Mouse (Mus musculus) midbrain, postnatal 0 days (tissue): ENCODE results near the gene Syde2. TPM values are rescaled to one million over a fixed set of nuclear protein-coding genes. Genes with fewer than 3 reads are reported as not detected.

ENCODE experiments used
- ATAC-seq: fragments of 200-750 bp; cut with Nextera tagmentation; 2 replicates; pipeline ENCODE4 v1.8.0; 2017; ENCODE audit warnings: moderate number of reproducible peaks, mild to moderate bottlenecking, moderate TSS enrichment, moderate library complexity; ENCODE audit not compliant: low FRiP score
- DNase-seq: peaks from one replicate; pipeline ENCODE4 v3.0.0-alpha.2; 2015; ENCODE audit warnings: low spot score
- H3K27ac ChIP-seq: fragments of 300-500 bp; sonication (generic); 2 replicates; pipeline ENCODE4 v1.5.1; 2014; ENCODE audit warnings: low read depth, mild to moderate bottlenecking, low read length, mixed read lengths
- H3K27me3 ChIP-seq: fragments of 300-500 bp; sonication (generic); 2 replicates; pipeline ENCODE4 v1.6.1; 2014; ENCODE audit warnings: low read length, control low read depth, mixed read lengths; ENCODE audit not compliant: insufficient read depth
- H3K36me3 ChIP-seq: fragments of 300-500 bp; sonication (generic); 2 replicates; pipeline ENCODE4 v1.6.1; 2014; ENCODE audit warnings: low read length, control low read depth, mixed read lengths; ENCODE audit not compliant: insufficient read depth
- H3K4me1 ChIP-seq: fragments of 300-500 bp; sonication (generic); 2 replicates; pipeline ENCODE4 v1.6.1; 2014; ENCODE audit warnings: mild to moderate bottlenecking, control low read depth, antibody characterized with exemption, low read length, mixed read lengths; ENCODE audit not compliant: insufficient read depth
- H3K4me2 ChIP-seq: fragments of 300-500 bp; sonication (generic); 2 replicates; pipeline ENCODE4 v1.6.1; 2014; ENCODE audit warnings: low read depth, mild to moderate bottlenecking, low read length, mixed read lengths; ENCODE audit not compliant: poor library complexity, severe bottlenecking
- H3K4me3 ChIP-seq: fragments of 300-500 bp; sonication (generic); 2 replicates; pipeline ENCODE4 v1.5.1; 2014; ENCODE audit warnings: low read depth, mild to moderate bottlenecking, low read length, moderate library complexity
- H3K9ac ChIP-seq: fragments of 300-500 bp; sonication (generic); replicated peaks from 2 replicates; pipeline ENCODE4 v1.6.1; 2014; ENCODE audit warnings: mild to moderate bottlenecking, low read length, moderate library complexity, mixed read lengths; ENCODE audit not compliant: poor library complexity, severe bottlenecking
- H3K9me3 ChIP-seq: fragments of 300-500 bp; sonication (generic); 2 replicates; pipeline ENCODE4 v1.6.1; 2016; ENCODE audit warnings: low read length, control low read depth
- CTCF ChIP-seq: IDR thresholded peaks from 2 replicates; pipeline ENCODE4 v1.5.1; 2016; ENCODE audit warnings: antibody characterized with exemption, mild to moderate bottlenecking
- WGBS: fragments of 180-500 bp; shearing (Covaris S2); extraction: QIAGEN DNeasy Blood & Tissue Kit; methylation state at CpG from one replicate; pipeline ENCODE4 v1.1.7; 2014; 5-methylcytosine and 5-hydroxymethylcytosine counted together
- polyA plus RNA-seq: library from polyadenylated mRNA; unstranded; fragments of >200 nt; fragmentation: Nextera tagmentation; extraction: Ambion mirVana; gene quantifications from 2 replicates; pipeline ENCODE4 v1.2.1, GENCODE M21; 2015
- total RNA-seq: library from RNA; depleted of rRNA; stranded (reverse); fragments of >200 nt; gene quantifications from 2 replicates; pipeline ENCODE4 v1.2.3, GENCODE M21; 2014

Gene Syde2
- total and polyA plus RNA-seq, 2 experiments from 2014 or later = 0.32 to 4.2 TPM

DNA sequence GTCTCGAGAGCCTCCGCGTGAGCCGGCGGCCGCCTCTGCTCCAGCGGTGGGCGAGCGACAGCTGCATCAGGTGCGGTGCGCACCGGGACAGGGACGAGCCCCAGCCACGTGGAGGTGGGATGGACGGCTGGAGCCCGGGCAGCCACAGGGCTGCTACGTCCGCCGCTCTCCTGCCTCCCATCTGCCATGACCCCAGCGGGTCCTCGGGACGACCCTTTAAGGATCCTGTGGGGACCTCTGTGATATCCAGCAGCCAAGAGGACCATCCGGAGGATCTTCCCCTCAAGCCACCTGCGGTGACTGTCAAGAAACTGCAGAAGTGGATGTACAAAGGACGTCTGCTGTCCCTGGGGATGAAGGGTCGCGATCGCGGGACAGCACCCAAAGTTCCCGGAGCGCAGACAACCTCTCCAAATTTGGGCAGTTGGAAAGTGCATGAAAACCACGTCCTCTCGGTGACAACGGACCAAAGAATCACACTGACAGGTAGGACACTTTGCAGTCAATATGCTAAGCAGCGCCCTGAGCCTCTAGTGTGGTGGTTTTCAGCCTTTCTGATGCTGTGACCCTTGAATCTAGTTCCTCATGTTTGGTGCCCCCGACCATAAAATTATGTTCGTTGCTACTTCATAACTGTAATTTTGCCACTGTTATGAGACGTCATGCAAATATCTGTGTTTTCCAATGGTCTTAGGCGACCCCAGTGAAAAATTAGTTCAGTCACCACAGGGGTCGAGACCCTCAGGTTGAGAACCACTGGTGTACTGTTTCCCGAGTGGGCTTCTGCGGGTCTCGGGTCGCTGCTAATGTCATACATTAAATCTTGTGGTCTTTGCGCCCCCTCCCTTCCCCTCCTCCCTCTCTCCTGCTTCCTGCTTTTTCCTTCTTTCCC lies 1.3 kb downstream of the Syde2 start:
- H3K27me3 ChIP-seq = peaks cover 14% of the 10 kb centered on the region
- H3K4me2 ChIP-seq = peak overlapping the region; percentile 69
- no peaks in the 10 kb centered on the region for H3K36me3 ChIP-seq
- ATAC-seq (no peak), DNase-seq (no peak)
- no peaks in the 10 kb centered on the region for H3K4me1 ChIP-seq
- H3K9ac ChIP-seq = peak overlapping the region; percentile 65
- no peaks in the 10 kb centered on the region for H3K9me3 ChIP-seq
- H3K4me3 ChIP-seq = peak overlapping the region; percentile 66
- no peak overlapping the region for H3K27ac ChIP-seq
- no peak for TF ChIP-seq CTCF
- WGBS = under 1% methylated on average over 45 of the region's 45 CpGs

DNA sequence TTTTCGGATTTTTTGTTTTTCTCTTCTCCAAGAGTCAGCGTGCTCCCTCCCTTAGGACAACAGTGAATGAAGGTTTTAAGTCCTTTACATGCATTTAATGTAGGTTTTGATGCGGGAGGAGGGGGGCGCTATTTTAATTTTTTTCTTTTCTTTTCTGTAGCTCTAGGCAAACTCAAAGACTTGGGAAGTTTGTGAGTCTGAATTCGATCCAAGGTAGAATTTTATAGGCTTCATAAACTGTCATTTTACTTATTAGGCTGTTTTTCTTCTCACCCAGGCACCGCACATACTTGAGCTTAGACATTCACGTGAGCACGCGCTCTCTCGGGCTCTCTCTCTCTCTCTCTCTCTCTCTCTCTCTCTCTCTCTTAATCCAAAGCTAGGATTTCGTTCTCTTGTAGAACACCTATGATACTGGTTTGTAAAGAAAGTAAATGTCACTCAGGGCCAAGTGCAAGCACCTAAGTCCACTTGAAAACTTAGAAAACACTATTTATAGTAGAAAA lies 2.0 kb downstream of the Syde2 start:
- Histone ChIP-seq H3K4me1 (no peaks in the 10 kb centered on the region), H3K9me3 (no peaks in the 10 kb centered on the region), H3K27ac (no peak overlapping the region), H3K36me3 (no peaks in the 10 kb centered on the region), H3K9ac (no peak overlapping the region), H3K27me3 (peaks cover 14% of the 10 kb centered on the region), H3K4me2 (peak overlapping the region; percentile 69), H3K4me3 (peak overlapping the region; percentile 66)
- WGBS = 6% methylated on average over 11 of the region's 11 CpGs
- TF ChIP-seq CTCF = peak; percentile 32
- ATAC-seq (no peak), DNase-seq (peak; percentile 14)

DNA sequence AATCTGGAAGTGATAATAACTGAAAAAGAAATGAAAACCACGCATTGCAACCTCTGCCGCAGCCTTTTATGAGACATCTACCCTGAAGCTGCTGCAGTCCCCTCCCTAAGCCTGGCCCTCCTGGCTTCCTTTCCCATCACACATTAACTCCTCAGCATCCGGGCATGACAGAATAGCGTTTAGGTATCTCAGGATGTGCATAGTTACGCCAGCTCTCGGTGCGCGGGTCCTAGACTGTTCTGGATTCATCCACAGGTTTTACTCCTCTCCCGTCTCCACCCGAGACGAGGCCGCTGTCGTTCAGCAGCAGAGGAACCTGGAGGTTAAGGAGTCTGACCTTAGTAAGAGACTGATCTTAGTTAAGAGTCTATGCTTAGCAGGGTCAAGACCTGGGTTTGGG lies 3.5 kb downstream of the Syde2 start:
- Histone ChIP-seq H3K9me3 (no peaks in the 10 kb centered on the region), H3K9ac (no peak overlapping the region), H3K27me3 (peaks cover 8% of the 10 kb centered on the region; the same call in 1 of the 2 replicates), H3K4me3 (no peak overlapping the region), H3K27ac (no peak overlapping the region), H3K36me3 (no peaks in the 10 kb centered on the region), H3K4me2 (no peak overlapping the region), H3K4me1 (no peaks in the 10 kb centered on the region)
- DNase-seq (no peak), ATAC-seq (no peak)
- 90% methylated on average over 13 of the region's 13 CpGs for WGBS
- TF ChIP-seq CTCF = no peak

DNA sequence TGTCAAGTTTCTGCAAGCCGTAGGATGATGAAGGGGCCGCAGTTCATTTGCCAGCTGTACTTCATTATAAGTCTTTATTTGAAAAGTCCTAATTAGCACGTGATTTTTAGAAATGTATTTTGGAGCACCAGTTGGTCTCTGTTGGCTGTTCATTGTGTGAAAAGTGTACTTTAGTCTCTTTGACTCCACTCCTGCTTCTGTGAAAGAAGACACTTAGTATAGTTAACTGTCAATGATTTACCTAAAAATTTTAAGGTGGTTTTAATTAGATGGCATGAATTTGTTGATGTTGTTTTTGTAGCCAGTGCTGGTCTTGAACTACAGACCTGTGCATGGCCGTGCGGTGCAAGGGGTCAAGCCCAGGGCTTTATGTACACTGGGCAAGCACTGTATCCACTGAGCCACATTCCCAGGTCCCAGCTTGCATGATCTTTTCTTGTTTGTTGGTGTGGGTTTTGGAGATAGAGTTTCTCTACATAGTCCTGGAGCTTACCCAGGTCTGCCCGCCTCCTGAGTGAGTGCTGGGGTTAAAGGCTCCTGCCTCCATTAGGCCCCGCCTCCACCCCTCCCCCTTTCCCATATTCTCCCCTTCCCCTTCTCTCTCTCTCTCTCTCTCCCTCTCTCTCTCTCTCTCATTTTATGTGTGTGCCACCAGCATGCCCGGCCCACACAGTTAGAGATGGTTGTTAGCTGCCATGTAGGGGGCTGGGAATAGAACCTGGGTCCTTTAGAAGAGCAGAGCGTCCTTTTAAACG lies 4.5 kb downstream of the Syde2 start:
- Histone ChIP-seq H3K4me3 (no peak overlapping the region), H3K27me3 (0 out of 2 replicates have a peak, but pooled peaks cover 4% of the 10 kb centered on the region), H3K9me3 (no peaks in the 10 kb centered on the region), H3K9ac (no peak overlapping the region), H3K4me1 (no peaks in the 10 kb centered on the region), H3K4me2 (no peak overlapping the region), H3K36me3 (no peaks in the 10 kb centered on the region), H3K27ac (no peak overlapping the region)
- TF ChIP-seq CTCF = no peak
- WGBS = 89% methylated on average over 10 of the region's 10 CpGs
- ATAC-seq (no peak), DNase-seq (no peak)

DNA sequence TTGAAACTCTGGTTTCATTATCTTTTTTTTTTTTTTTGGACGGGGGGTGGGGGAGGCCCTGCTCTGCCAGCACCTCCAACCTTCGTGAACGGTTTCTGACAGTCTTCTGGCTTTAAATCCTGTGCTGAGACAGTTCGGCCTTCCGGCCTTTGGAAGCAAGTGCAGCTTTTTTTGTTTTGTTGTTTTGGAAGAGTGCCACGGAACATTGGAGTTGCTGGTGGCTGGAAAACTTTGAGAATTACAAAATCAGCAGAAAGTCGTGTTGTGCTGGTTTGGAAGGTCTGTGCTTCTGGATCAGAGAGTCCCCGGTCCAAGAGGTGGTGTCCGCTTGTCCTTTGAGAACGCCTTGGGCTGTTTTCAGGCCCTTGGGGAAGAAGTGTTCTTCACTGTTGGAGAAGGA lies 5.1 kb downstream of the Syde2 start:
- 0 out of 2 replicates have a peak, but pooled peaks cover 4% of the 10 kb centered on the region for H3K27me3 ChIP-seq
- H3K4me2 ChIP-seq = no peak overlapping the region
- no peak overlapping the region for H3K9ac ChIP-seq
- TF ChIP-seq CTCF = no peak
- no peak overlapping the region for H3K27ac ChIP-seq
- 79% methylated on average over 10 of the region's 10 CpGs for WGBS
- no peaks in the 10 kb centered on the region for H3K36me3 ChIP-seq
- H3K4me1 ChIP-seq = no peaks in the 10 kb centered on the region
- ATAC-seq (no peak), DNase-seq (peak; percentile 36)
- no peak overlapping the region for H3K4me3 ChIP-seq
- H3K9me3 ChIP-seq = no peaks in the 10 kb centered on the region
